Mouse (Mus musculus) spleen, adult 2 months (tissue): ENCODE data around the gene Ror1. TPM values are rescaled to one million over a fixed set of nuclear protein-coding genes. Genes with fewer than 3 reads are reported as not detected.

ENCODE experiments used
- DNase-seq, 2 experiments: peaks; one replicate each; pipeline versions ENCODE4 v3.0.0 to v3.0.0-alpha.2; 2012 to 2021; ENCODE audit warnings: low spot score in 2 of 2, low read depth in 1 of 2
- H3K27ac ChIP-seq: fragments of 200-500 bp; 2 replicates; pipeline ENCODE4 v1.5.1; 2012; ENCODE audit warnings: low read length, inconsistent platforms; ENCODE audit not compliant: insufficient read depth
- H3K27me3 ChIP-seq: fragments of 200-500 bp; 2 replicates; pipeline ENCODE4 v1.6.1; 2012; ENCODE audit warnings: mild to moderate bottlenecking, moderate library complexity, low read length, inconsistent platforms; ENCODE audit not compliant: control insufficient read depth, insufficient read depth
- H3K36me3 ChIP-seq: fragments of 200-500 bp; 2 replicates; pipeline ENCODE4 v1.6.1; 2012; ENCODE audit warnings: mild to moderate bottlenecking, low read length, inconsistent platforms; ENCODE audit not compliant: control insufficient read depth, insufficient read depth
- H3K4me1 ChIP-seq: fragments of 200-500 bp; 2 replicates; pipeline ENCODE4 v1.6.1; 2011; ENCODE audit warnings: inconsistent platforms; ENCODE audit not compliant: control insufficient read depth, insufficient read depth, insufficient read length
- H3K4me3 ChIP-seq: fragments of 200-500 bp; 2 replicates; pipeline ENCODE4 v1.5.1; 2011; ENCODE audit warnings: mild to moderate bottlenecking, inconsistent platforms; ENCODE audit not compliant: insufficient read depth, insufficient read length; ENCODE audit errors: extremely low read depth
- CTCF ChIP-seq: fragments of 200-500 bp; IDR thresholded peaks from 2 replicates; pipeline ENCODE4 v1.5.1; 2011; ENCODE audit warnings: mild to moderate bottlenecking, inconsistent platforms; ENCODE audit not compliant: insufficient read depth, insufficient read length, insufficient replicate concordance; ENCODE audit errors: extremely low read depth
- POLR2A ChIP-seq: fragments of 200-500 bp; IDR thresholded peaks from 2 replicates; pipeline ENCODE4 v1.6.1; 2011; ENCODE audit warnings: low read depth, low read length, inconsistent platforms
- WGBS: fragments of 180-500 bp; shearing (Covaris S2); methylation state at CpG from one replicate; pipeline ENCODE4 v1.1.7; 2018; 5-methylcytosine and 5-hydroxymethylcytosine counted together
- polyA plus RNA-seq: library from polyadenylated mRNA; depleted of rRNA; stranded (reverse); fragments of >200 nt; gene quantifications from 2 replicates; pipeline ENCODE4 v1.2.3, GENCODE M21; 2012

Ror1 gene
- polyA plus RNA-seq, 1 experiment = 0.64 TPM

DNA sequence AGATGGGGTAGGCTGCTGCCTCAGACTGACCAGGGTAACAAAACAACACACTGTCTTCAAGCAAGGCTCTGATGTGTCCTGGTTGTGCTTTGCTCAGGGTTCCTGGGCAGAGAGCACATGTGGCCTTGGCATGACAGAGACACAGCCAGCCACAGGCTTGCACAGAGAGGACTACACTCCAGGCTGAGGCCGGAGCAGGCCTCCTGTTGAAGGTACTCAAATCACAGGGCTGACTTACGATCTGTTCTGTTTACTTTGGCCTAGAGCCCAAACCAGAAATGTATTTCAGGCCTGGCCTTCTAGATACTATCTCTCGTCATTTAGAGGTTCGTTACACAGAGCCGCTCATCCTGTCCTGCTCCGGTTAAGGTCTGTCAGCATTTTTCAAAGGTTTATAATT is 226.2 kb downstream of the Ror1 start:
- no peak for DNase-seq
- WGBS = 77% methylated on average over 6 of the region's 6 CpGs
- TF ChIP-seq POLR2A (no peak), CTCF (no peak)
- no peaks in the 10 kb centered on the region for H3K27me3 ChIP-seq
- H3K4me1 ChIP-seq = no peaks in the 10 kb centered on the region
- H3K4me3 ChIP-seq = no peak overlapping the region
- H3K36me3 ChIP-seq = no peaks in the 10 kb centered on the region
- 0 out of 2 replicates have a peak overlapping the region, but pooled peaks have one; percentile 24 for H3K27ac ChIP-seq

DNA sequence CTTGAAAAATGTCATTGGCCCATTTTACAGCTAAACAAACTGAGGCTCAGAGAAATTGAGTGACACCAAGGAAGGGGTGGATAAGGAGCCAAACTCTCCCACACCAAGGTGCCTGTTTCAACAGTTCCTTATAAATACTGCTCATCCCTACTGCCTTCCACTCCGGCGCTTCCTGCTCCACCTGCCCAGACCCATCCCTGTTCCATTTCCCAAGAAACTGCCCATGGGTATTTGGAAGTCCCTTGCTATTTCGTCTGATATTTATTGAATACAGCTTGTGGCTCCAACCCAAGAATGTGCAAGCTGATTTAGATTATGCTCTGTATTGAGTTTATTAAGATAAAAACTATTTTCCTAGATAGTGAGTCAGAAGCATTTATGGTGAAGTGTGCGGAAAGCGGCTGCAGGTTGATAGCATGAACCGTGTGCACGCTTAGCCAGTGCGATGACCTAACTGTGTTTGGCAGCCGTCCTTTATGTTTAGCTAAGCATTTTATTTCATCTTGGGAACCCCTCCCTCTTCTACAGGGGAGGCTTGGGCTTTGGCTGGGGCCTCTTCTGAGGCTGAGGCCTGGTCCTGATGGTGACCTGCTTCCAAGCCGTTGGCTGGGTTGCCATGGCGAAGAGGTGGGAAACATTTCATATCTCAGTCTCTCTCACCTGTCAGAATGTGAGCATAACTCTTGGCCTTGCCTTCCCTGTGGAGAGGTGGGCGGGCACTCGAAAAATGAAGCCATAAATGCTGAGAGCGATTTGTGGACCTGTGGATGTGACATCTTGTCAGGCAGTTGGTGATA is 229.3 kb downstream of the Ror1 start:
- 92% methylated on average over 14 of the region's 14 CpGs for WGBS
- no peaks in the 10 kb centered on the region for H3K4me1 ChIP-seq
- no peaks in the 10 kb centered on the region for H3K27me3 ChIP-seq
- H3K4me3 ChIP-seq = no peak overlapping the region
- no peak overlapping the region for H3K27ac ChIP-seq
- no peak for DNase-seq
- TF ChIP-seq CTCF (no peak), POLR2A (no peak)
- H3K36me3 ChIP-seq = no peaks in the 10 kb centered on the region

DNA sequence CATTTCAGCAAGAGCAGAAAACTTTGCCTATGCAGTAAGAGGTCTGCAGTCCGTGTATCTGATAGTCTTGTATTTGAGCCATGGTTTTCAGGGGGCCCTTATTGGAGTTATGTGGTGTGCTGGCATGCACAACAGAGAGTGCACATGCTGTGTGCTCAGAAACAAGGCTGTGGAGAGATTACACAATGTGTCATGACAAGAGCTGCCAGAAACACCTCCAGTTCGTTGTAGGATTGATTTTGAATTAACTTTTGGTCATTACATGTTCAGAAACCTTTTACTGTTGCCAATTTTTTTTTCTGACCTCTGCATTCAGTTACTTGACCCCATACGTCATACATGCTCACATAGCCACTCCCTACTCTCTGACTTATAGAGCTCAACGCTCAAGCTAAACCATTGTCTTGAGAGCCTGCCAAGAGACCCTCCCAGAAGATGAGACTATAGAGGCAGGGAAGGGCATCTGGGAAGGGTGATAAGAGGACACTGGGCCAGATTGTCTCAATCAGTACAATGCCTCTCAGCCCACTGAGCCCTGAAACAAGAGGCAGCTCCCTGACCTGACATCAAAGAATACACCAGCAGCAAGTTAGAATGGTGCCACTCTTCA is 232.9 kb downstream of the Ror1 start:
- WGBS = 69% methylated on average over 4 of the region's 4 CpGs
- Histone ChIP-seq H3K27me3 (no peaks in the 10 kb centered on the region), H3K4me3 (no peak overlapping the region), H3K27ac (no peak overlapping the region), H3K4me1 (no peaks in the 10 kb centered on the region), H3K36me3 (no peaks in the 10 kb centered on the region)
- no peak for TF ChIP-seq CTCF
- TF ChIP-seq POLR2A = no peak
- no peak for DNase-seq

- no peak overlapping the region for H3K4me3 ChIP-seq
- DNase-seq = no peak
- no peaks in the 10 kb centered on the region for H3K36me3 ChIP-seq
- H3K4me1 ChIP-seq = no peaks in the 10 kb centered on the region
- TF ChIP-seq CTCF = no peak
- TF ChIP-seq POLR2A = no peak
- 98% methylated on average over 2 of the region's 2 CpGs for WGBS
- no peak overlapping the region for H3K27ac ChIP-seq
- H3K27me3 ChIP-seq = no peaks in the 10 kb centered on the region
These were observed 239.6 kb downstream of the Ror1 start for GRCm38 (mm10) chr4:100335168-100335567.

- TF ChIP-seq POLR2A = no peak
- TF ChIP-seq CTCF = no peak
- Histone ChIP-seq H3K27me3 (no peaks in the 10 kb centered on the region), H3K36me3 (no peaks in the 10 kb centered on the region), H3K4me1 (no peaks in the 10 kb centered on the region), H3K4me3 (no peak overlapping the region), H3K27ac (no peak overlapping the region)
- 58% methylated on average over 3 of the region's 3 CpGs for WGBS
- no peak for DNase-seq
These were observed 252.2 kb downstream of the Ror1 start for GRCm38 (mm10) chr4:100347791-100348190.

DNA sequence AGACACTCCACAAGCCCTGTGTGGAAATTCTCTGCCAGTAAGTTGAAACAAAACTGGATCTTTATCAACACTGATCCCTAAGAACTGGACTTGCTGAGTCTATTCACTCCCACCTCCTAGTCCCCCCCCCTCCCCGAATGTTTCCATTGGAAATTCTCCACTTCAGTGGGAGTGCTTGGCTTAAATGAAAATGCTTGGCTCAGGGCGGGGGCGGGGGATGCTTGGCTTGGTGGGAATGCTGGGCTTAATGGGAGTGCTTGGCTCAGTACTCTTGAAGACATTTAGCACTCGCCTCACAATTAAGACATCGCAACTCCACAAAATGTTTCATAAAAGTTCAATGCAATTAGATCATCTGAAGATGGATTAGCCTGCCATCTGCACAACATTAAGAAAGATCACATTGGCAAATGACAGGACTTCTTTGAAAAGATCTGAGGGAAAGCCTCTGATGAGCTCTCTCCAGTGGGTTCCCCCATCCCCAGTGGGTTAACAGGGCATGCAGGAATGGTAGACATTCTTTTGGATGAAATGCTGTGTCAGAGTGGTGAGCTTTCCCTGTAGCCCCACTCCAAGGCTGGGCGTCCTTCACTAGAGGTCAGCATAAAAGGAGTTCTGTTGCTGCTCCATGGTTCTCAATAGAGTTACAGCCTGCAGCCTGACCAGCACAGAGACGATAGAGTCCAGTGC is 254.7 kb downstream of the Ror1 start:
- H3K4me1 ChIP-seq = no peaks in the 10 kb centered on the region
- H3K36me3 ChIP-seq = no peaks in the 10 kb centered on the region
- no peak overlapping the region for H3K4me3 ChIP-seq
- 87% methylated on average over 7 of the region's 7 CpGs for WGBS
- H3K27me3 ChIP-seq = no peaks in the 10 kb centered on the region
- no peak overlapping the region for H3K27ac ChIP-seq
- TF ChIP-seq CTCF = no peak
- TF ChIP-seq POLR2A = no peak
- no peak for DNase-seq
